Mouse (Mus musculus) kidney, postnatal 4 days (tissue): Measurements from ENCODE around the gene Gm7361.
"Not testable (repeated sequence)": the region's sequence is repeated elsewhere in the genome, so short reads cannot be mapped to it uniquely, and the experiment has no call there.

Experiments used
- DNase-seq, 2 experiments: peaks; one replicate each; pipeline ENCODE4 v3.0.0; 2021; ENCODE audit warnings: mixed read lengths in 2 of 2

Gene Gm7361

DNA sequence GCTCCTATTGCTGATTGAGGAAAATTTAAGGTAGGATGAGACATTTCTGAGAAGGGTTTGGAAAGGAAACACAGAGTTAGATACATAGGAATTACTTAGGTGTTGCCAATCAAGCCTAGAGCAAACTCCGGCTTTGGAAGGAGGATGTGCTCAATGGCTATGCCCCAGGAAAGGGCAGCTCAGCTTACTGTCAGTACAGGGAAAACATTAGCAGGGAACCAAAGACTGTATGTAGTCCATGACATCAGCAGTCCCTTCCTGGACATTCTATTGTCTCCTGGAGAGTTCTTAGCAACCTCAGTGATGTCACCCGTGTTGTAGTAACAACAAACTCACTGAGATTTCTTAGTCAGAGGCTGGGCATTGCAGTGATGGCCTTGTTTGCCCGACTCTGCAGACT is at the start of gene Gm7361:
Gene Gm7361 (plus strand): TSS at position 301 of the 400 bp plus-strand sequence.
- not testable (repeated sequence) for DNase-seq

DNA sequence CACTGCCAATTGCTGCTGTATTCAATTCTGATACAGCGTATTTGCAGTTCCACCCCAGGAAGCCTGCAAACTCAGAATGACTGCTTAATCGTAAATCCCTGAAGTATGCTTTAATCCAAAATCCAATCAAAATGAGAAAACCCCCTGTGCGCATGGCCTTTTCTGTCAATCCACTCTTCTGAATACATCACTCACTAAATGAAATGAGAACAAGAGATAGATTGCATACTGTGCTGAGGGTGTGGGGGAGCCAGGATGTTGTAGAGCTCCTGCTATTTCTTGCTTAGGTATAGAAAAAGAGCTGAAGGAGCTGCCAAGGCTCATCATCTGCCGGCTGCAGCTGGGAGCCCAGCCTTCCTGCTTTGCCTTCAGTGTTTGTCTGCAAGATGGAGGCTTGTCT is 46.5 kb upstream of the Gm7361 start:
- DNase-seq = no peak

DNA sequence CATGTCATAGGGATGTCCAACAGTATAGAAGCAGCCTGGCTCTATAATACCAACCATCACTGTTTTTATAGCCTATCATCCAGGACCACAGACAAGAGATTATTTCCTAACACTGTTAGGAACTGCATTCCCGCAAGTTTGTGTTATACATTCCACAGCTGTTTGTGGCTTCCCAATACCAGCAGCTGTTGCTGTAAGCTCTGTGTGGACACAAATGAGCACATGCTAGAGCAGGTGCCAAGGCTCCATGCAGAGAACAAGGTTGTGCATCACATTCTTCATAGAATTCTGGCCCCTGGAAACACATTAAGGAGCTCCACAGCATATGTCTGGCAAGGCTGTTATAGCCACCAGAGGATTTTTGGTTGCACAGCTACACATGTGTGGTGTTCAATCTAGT is 35.4 kb upstream of the Gm7361 start:
- no peak for DNase-seq

DNA sequence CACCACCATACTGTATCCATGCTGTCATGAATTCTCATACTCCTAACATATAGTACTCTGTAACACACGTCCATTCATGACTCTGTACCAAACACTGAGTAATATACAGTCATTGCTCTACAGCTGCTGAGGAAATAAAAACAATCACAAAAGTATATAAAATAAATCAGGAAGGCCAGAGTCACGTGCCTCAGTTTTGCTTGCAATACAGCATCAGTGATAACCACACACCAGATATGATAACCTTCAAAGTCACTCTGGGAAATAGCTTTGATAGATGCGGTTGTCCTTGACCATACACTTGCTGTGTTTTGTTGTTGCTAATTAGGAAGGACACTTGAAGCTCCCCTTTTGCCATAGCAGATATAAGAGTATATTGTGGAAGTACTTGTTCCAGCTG is 9.2 kb downstream of the Gm7361 start:
- not testable (repeated sequence) for DNase-seq

DNA sequence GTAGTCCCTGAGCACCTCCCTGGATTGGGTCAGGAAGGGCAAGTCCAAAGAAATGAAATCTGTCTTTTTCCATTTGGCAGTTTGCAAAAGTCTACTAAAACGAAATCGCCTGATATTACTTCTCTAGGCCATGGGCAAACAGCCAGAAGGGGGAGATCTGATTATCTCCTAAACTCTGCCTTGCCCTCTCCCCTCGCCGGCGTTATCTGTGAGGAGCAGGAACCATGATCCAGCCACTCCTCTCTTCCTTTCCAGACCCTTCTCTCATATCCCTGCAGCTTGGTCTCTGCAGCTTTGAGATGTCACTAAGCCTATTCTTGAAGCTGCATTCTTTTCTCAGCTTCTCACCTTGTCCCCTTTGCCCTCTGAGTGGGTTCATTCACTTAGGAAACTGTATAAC is 22.9 kb downstream of the Gm7361 start:
- DNase-seq = no peak

DNA sequence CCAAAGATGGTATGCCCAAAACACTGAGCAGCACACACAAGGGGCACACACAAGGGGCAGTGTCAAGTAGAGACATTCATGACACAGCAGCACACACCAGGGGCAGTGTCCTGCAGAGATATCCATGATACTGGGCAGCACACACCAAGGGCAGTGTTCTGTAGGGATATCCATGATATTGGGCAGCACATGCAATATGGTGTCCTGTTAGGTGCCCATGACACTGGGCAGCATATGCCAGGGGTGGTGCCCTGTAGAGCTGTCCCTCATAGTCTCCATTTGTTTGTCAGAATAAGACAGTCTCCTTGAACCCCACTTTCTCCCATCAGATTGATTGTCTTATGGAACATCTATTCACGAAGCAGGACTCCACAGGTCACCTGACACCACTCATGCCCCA is 24.2 kb downstream of the Gm7361 start:
- no peak for DNase-seq

DNA sequence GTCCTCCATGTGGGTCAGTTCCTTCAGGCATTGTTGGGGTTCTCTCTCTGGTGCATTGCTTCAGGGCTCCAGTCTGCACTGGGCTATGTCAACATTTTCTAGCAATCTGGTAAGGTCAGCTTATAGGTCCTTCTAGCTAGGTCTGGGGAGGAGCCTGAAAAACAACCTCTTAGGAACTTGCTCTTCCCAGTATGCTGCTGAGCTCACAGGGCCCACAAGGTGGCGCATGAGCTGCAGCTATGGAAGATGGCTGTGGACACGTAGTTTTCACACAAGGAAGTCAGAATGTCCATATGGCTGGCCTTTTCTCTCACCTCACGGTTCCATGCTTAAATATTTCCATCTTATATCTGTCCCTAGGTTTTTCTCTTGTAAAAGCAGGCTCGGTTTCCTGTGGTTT is 24.8 kb downstream of the Gm7361 start:
- DNase-seq = peak; percentile 82 to 84

DNA sequence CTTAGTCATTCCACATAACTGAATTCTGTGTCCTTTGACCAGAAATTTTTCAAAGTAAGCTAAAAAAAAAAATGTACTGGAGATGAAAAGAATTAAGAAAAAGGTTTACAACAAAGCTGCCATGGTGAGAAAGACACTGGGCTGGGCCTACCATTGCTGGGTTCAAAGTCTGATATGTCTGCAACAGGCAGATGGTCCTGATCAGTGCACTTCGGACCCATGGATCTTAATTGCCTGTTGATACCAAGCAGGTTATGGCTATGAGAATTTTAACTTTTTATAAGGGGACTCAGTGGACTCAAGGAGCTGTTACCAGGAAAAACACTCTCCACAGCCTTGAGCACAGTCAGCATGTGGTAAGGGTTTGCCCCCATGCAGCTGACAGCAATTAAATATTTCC is 25.9 kb downstream of the Gm7361 start:
- no peak for DNase-seq

DNA sequence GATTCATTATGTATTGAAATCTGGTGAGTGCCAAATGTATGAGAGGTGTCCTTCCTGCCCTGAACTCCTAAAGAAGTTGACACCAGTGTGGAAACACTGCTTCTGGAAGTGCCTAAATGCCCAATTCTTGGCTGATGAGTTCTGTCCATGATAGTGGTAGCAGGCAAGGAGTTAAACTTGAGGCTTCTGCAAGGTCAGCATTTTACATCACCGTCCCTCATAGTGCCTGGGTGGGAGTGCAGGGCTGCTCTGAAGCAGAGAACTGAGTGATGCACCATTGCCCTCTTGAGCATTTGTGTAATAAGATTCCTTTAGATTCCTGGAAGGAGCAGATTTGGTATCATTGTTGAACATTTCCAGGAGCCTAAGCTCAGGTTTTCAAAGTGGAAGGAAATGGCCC is 34.1 kb downstream of the Gm7361 start:
- DNase-seq = no peak

DNA sequence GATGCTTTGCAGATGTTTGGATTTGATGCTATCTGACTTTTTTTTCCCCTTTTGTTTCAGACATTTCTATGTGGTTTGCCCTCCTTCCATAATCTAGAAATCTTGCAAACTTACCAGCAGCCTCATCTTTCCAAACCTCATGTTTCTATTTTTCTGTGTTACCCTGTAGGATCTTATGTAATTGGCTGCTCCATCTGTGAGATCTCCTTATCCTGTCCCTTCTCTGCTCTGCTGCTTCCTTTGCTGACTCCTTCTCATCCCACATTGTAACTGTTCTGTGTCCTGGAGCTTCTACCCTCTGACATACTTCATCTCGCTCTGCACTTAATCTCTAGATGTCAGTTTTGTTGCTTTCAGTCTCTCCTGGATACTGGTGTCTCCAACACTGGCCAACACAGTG is 35.8 kb downstream of the Gm7361 start:
- DNase-seq = no peak
